Mouse (Mus musculus) right cerebral cortex, postnatal 25 days (tissue): ENCODE measurements around the gene Gm11020.
"Not testable (repeated sequence)": the region's sequence is repeated elsewhere in the genome, so short reads cannot be mapped to it uniquely, and the experiment has no call there.

Experiments used
- DNase-seq: peaks from one replicate; pipeline ENCODE4 v3.0.0; 2022

Gm11020 gene

GRCm38 (mm10) chr8:104321267-104321666 lies at the start of gene Gm11020:
Gene Gm11020, plus strand, starts transcription at chr8:104321567.
- DNase-seq: not testable (repeated sequence)

GRCm38 (mm10) chr8:104293081-104293480 lies 28.3 kb upstream of the Gm11020 start, which contains the start of gene Cmtm2a:
Gene Cmtm2a, minus strand, starts transcription at chr8:104293181.
- DNase-seq: not testable (repeated sequence)

- DNase-seq: no peak
These were observed 27.0 kb upstream of the Gm11020 start for GRCm38 (mm10) chr8:104294396-104294795.

- DNase-seq: not testable (repeated sequence)
These were observed 19.8 kb upstream of the Gm11020 start for GRCm38 (mm10) chr8:104301577-104301976.

GRCm38 (mm10) chr8:104302536-104302935 lies 18.8 kb upstream of the Gm11020 start:
- DNase-seq: not testable (repeated sequence)

GRCm38 (mm10) chr8:104304962-104305361 lies 16.4 kb upstream of the Gm11020 start:
- no peak for DNase-seq

- not testable (repeated sequence) for DNase-seq
These were observed 13.0 kb upstream of the Gm11020 start for GRCm38 (mm10) chr8:104308341-104308740.

GRCm38 (mm10) chr8:104309441-104310155 lies 11.8 kb upstream of the Gm11020 start, which contains the start of the genes Gm45711 and Cmtm1:
Gene Gm45711, minus strand, starts transcription at chr8:104310081.
Gene Cmtm1, minus strand, starts transcription at chr8:104310145.
- not testable (repeated sequence) for DNase-seq

- DNase-seq: not testable (repeated sequence)
These were observed 9.3 kb upstream of the Gm11020 start for GRCm38 (mm10) chr8:104312023-104312422.

- no peak for DNase-seq
These were observed 8.1 kb upstream of the Gm11020 start for GRCm38 (mm10) chr8:104313311-104313710.

- not testable (repeated sequence) for DNase-seq
These were observed 563 bp downstream of the Gm11020 start, which contains the start of gene Cmtm2b for GRCm38 (mm10) chr8:104321930-104322329. Gene Cmtm2b, plus strand, starts transcription at chr8:104322230.

GRCm38 (mm10) chr8:104332665-104333631 lies 11.6 kb downstream of the Gm11020 start:
- DNase-seq: no peak

GRCm38 (mm10) chr8:104333786-104334185 lies 12.4 kb downstream of the Gm11020 start:
- no peak for DNase-seq

- no peak for DNase-seq
These were observed 12.8 kb downstream of the Gm11020 start for GRCm38 (mm10) chr8:104334196-104334595.

- no peak for DNase-seq
These were observed 15.4 kb downstream of the Gm11020 start for GRCm38 (mm10) chr8:104336806-104337205.

- DNase-seq: no peak
These were observed 16.5 kb downstream of the Gm11020 start for GRCm38 (mm10) chr8:104337890-104338289.

GRCm38 (mm10) chr8:104339229-104339982 lies 18.0 kb downstream of the Gm11020 start, which contains the start of gene Cmtm3:
Gene Cmtm3, plus strand, starts transcription at chr8:104339410.
- DNase-seq: no peak

GRCm38 (mm10) chr8:104339983-104340232 lies 18.5 kb downstream of the Gm11020 start:
- DNase-seq: no peak

- DNase-seq: peak; percentile 66
These were observed 19.1 kb downstream of the Gm11020 start for GRCm38 (mm10) chr8:104340233-104341105.

GRCm38 (mm10) chr8:104341106-104341561 lies 19.8 kb downstream of the Gm11020 start:
- peak; percentile 17 for DNase-seq

- no peak for DNase-seq
These were observed 20.3 kb downstream of the Gm11020 start for GRCm38 (mm10) chr8:104341678-104342077.

GRCm38 (mm10) chr8:104342426-104342825 lies 21.1 kb downstream of the Gm11020 start:
- DNase-seq: no peak
